Mouse (Mus musculus) cerebellum, postnatal 10 days (tissue): ENCODE results near the gene D5Ertd579e.

Source experiments
- DNase-seq, 2 experiments: peaks; one replicate each; pipeline ENCODE4 v3.0.0; 2021; ENCODE audit warnings: mixed read lengths in 2 of 2

The D5Ertd579e gene

GRCm38 (mm10) chr5:36695461-36696231 lies at the start of gene D5Ertd579e:
Gene D5Ertd579e, minus strand, starts transcription at chr5:36696024.
- peak; percentile 96 to 97 for DNase-seq

DNA sequence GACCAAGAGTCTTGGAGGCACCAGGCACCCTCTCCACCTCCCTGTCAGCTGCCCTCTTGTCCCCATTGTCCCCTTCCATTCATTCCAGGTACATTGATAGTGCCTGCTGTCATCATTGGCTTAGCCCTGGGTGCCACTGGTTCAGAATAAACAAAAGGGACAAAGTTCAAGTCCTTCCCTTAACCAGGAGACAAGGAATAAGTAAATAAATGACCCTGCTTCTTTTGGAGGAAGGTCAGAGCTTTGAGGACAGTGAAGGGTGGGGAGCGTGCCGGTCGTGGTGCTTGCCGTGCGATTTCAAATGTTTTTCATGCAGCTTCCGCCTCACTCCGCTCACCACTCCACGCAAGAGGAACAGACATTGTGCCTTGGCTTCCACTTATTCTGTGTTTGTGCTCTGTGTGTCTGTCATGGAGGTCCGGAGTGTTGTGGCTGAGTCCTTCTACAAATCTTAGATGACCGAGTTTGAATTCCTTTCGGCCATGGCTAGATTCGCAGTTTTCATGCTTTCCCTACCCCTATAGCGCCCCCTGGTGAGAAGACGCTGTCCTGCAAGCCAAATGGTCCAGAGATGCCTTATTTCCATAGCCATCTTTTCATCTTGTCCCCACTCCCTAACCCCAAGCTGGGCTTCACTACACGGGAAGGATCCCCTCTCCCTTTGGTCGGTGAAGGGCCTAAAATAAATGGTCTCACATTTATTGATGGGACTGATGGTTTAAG lies 46.5 kb upstream of the D5Ertd579e start:
- DNase-seq, result peak; percentile 93 to 96

GRCm38 (mm10) chr5:36739829-36740228 lies 44.0 kb upstream of the D5Ertd579e start:
- peak; percentile 85 for DNase-seq

GRCm38 (mm10) chr5:36738799-36739615 lies 43.2 kb upstream of the D5Ertd579e start:
- DNase-seq, result peak; percentile 94 to 96

DNA sequence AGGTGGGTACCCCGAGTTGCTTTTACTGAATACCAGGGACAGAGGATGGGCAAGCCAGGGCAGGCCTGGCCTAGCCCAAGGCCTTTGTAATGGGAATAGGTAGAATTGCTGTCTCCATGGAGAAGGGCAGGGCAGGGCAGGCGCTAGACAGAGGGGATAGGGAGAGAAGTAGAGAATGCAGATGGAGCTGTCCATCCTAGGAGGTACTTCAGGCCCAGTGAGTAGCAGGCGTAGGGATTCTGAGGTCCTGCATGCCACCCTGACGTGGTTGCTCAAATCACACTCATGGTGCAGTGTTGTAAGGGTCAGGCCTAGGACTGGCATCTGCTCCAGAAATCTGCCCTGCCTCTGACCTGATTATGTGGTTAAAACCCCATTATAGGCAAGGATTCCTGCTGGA lies 41.9 kb upstream of the D5Ertd579e start:
- DNase-seq, result no peak

GRCm38 (mm10) chr5:36736009-36736408 lies 40.2 kb upstream of the D5Ertd579e start:
- peak; percentile 70 to 73 for DNase-seq

- no peak for DNase-seq
Observed at GRCm38 (mm10) chr5:36735106-36735505, 39.3 kb upstream of the D5Ertd579e start.

GRCm38 (mm10) chr5:36733405-36733804 lies 37.6 kb upstream of the D5Ertd579e start:
- no peak for DNase-seq

DNA sequence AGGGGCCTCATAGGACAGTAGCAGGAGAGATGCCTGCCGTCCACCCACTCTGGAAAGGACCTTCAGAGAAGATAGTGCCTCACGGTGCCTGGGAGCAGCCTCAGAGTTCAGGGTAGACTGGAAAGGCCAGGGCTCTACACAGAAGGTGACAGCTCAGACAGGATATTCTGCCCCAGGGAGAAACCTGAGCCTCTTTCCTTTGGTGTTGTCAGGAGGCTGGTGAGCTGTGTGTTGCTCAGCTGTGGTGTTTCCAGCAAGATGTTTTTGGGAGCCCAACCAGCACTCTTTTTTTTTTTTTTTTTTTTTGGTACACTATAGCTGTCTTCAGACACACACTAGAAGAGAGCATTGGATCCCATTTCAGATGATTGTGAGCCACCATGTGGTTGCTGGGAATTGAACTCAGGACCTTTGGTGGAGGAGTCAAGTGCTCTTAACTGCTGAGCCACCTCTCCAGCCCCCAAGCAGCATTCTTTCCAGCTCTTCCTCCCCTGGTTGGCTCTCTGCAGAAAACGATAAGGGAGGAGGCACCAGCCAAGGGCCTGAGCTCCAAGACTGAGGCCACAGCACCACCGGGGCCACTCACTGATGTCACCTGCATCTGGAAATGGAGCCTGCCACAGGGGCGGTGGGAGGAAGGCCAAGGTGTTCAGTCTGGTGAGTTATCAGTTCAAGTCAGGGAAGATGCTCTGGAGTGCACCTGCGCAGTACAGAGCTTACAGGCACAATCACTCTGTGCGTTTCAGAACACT lies 36.3 kb upstream of the D5Ertd579e start:
- DNase-seq, result no peak

GRCm38 (mm10) chr5:36730689-36731088 lies 34.9 kb upstream of the D5Ertd579e start:
- peak; percentile 59 to 61 for DNase-seq

DNA sequence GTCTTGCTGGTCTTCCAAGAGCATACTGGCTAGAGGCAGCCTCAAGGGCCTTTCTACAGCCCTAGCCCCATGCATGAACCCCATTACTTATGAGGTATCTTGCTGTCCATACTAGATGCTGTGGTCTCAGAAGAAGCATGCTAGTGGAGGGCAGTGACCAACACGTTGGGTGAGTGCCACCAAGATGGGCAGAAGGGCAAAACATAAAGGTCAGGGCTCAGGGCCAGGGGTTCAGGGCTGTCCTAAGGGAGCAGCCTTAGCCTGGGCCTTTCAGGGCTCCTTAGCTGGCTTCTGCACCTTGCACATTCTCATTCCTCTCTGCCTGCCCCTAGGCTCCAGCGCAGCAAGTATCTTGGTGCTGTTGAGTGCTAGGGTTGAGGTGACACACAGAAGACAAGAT lies 34.1 kb upstream of the D5Ertd579e start:
- peak; percentile 43 to 47 for DNase-seq

- no peak for DNase-seq
Observed at GRCm38 (mm10) chr5:36729086-36729473, 33.3 kb upstream of the D5Ertd579e start.

- DNase-seq, result peak; percentile 43 to 50
Observed at GRCm38 (mm10) chr5:36728403-36729085, 32.7 kb upstream of the D5Ertd579e start.

GRCm38 (mm10) chr5:36727776-36728175 lies 32.0 kb upstream of the D5Ertd579e start:
- peak; percentile 83 to 85 for DNase-seq

- DNase-seq, result peak; percentile 59 to 61
Observed at GRCm38 (mm10) chr5:36727136-36727535, 31.3 kb upstream of the D5Ertd579e start.

- no peak for DNase-seq
Observed at GRCm38 (mm10) chr5:36726387-36726801, 30.6 kb upstream of the D5Ertd579e start.

- DNase-seq, result no peak
Observed at GRCm38 (mm10) chr5:36725861-36726260, 30.0 kb upstream of the D5Ertd579e start.

DNA sequence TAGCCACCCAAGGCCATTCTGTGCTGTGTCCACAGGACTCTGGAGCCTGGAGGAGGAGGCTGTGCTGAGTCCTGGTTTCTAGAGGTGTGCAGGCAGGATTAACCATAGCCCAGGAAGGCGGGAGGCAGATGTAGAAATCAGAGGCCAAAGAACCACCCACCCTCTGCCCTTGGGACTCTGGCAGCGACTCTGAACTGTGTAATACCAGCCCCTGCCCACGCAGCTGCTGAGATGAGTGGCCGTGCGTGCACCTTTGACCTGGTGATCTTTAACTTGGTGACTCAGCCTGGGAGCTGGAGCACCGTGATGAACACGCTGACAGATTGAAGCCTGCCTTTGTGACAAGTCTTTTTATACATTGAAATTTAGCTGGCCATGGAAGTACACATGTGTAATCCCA lies 28.4 kb upstream of the D5Ertd579e start:
- DNase-seq, result no peak

DNA sequence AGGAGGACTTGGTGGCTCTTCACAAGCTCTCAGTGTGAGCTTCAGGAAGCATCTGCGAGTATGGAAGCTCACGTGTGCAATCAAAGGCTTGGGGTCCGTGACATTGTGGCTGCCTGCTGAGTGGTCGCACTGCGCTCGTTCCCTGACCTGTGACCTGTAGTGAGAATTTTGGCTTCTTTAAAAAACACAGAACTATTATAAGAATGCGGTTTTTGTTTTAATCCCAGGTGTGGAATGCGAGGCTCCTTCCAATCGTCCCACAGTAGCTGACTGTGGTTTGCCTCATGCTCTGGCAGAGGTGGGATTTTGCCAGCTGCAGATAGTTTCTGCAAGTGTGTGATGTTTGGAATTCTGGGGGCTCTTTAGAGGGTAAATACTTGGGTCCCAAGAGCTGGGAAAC lies 27.5 kb upstream of the D5Ertd579e start:
- no peak for DNase-seq

DNA sequence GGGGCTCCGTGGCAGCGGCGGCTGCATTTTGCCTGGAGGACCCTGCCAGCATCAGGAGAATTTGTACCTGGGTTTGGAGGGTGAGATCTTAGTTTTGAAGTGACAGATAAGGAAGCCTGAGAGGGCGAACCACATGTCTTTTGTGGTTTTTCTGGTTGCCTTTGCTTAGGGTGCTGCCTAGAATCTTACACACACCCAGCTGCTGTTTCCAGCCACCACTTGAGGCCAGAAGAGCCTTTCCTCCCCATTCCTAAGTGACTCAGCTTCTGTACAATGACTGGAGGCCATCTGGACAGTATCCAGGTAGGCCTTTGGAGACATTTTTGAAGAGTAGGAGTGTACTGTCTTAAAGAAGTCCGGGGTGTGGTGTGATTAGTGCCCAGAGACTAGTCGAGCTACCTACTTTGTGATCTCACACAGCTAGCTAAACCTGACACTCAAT lies 26.6 kb upstream of the D5Ertd579e start:
- no peak for DNase-seq

DNA sequence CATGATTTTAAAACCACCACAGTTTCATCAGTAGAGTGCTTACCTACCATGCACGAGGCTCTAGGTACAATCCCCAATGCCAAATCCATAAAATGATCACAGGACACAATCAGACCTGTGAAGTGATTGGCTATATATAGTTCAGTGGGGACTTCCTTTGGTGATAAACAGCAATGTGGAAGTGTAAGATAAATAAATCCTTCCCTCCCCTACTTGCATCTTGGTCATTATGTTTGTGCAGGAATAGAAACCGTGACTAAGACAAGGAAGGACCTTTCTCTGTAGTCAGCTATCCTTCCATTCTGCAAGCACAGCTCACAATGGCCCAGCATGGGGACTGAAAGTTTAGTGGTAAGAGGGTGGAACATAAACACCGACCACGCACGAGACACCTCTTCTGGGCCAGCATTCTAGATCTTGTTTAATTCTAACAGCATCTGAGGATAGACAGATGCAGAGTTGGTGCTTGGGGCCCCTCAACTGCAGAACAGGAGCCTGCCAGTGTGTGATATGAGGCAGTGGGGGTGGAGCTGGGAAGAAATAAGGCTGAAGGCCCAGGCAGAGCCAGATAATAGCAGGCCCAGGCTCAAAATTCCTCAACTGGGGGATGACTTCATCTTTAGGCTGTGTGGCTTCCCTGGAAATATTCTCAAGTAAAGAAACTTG lies 25.0 kb upstream of the D5Ertd579e start:
- DNase-seq, result no peak
